Mouse (Mus musculus): ENCODE data around the gene Dnase2b. TPM values are rescaled to one million over a fixed set of nuclear protein-coding genes. Genes with fewer than 3 reads are reported as not detected.

Gene Dnase2b
- polyA plus RNA-seq, 1 experiment from 2014 or later = not detected

DNA sequence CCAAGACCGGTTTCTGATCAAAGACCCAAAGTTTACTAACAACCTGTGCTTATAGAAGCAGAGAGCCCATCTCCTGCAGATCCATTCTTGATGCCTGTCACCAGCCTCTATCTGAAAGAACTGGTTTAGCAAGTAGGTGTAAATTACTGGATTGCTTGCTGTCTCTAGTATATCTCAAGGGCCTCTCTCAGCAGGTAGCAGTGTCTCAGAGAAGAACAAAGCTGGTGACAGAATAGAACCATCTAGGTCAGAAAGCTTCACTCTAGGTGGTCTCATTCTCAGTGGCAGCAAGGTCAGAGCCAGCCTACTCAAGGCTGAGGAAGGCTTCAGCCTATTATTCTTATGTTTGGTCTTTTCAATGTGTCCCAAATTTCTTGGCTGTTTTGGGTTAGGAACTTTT, 71.8 kb downstream of the Dnase2b start:
- WGBS = 19% methylated on average over 1 of the region's 1 CpGs
- no peak for TF ChIP-seq CTCF (IDR thresholded peaks at IDR 0.05; ENCODE audit: low read depth)
- no peak for TF ChIP-seq EP300 (optimal IDR thresholded peaks at IDR 0.05)
- no peak for ATAC-seq (ENCODE audit: low FRiP score, low TSS enrichment)
- no peaks in the 10 kb centered on the region for H3K27me3 ChIP-seq (ENCODE audit: control insufficient read depth, insufficient read depth, low read length)
- no peak overlapping the region for H3K27ac ChIP-seq (replicated peaks)
- no peaks in the 10 kb centered on the region for H3K9me3 ChIP-seq (ENCODE audit: control insufficient read depth, low read length)
- no peaks in the 10 kb centered on the region for H3K4me1 ChIP-seq (replicated peaks; ENCODE audit: control insufficient read depth, insufficient read depth)
- no peaks in the 10 kb centered on the region for H3K36me3 ChIP-seq (ENCODE audit: control insufficient read depth, insufficient read depth, low read length)
- no peak overlapping the region for H3K9ac ChIP-seq (ENCODE audit: low read length)
- H3K4me2 ChIP-seq (replicated peaks; ENCODE audit: low read depth) = no peak overlapping the region
- no peak overlapping the region for H3K4me3 ChIP-seq (ENCODE audit: low read depth, low read length)
- DNase-seq (ENCODE audit: low spot score) = no peak

DNA sequence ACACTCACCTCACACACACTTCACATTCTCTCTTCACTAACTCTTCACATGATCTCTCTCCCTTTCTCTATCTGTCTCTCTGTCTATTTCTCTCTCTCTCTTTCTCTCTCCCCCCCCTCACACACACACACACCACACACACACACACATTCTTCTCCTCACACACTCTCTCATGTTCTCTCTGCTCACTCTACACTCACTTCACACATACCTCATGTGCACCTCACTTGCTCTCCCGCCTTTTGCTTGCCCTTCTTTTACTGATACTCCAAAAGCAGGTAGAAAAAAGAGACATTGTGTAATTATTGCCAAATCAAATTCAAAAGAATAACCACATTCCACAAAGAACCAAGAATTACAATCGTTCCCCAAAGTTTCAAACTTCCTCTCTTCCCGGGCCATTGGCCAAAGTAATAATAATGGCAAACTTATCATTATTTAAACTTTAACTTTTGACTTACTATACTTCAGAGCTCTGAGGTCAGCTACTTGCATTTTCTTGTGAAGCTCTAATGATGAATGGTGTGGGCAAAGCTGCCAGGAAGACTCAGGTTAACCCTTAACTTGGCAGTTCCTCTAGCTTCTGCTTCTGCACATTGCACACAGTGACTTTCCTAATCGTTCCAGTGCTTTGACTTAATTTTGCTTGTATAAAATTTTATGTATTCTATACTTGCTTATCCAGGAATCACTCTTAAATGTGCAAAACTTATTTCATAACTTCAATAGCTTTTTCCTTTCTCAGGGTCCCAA, 74.7 kb downstream of the Dnase2b start:
- WGBS = 32% methylated on average over 4 of the region's 4 CpGs

GRCm38 (mm10) chr3:146534986-146535385, 80.4 kb downstream of the Dnase2b start:
- Histone ChIP-seq H3K27me3 (ENCODE audit: control insufficient read depth, insufficient read depth, low read length) (no peaks in the 10 kb centered on the region), H3K4me3 (ENCODE audit: low read depth, low read length) (no peak overlapping the region), H3K4me1 (replicated peaks; ENCODE audit: control insufficient read depth, insufficient read depth) (no peaks in the 10 kb centered on the region), H3K4me2 (replicated peaks; ENCODE audit: low read depth) (no peak overlapping the region), H3K36me3 (ENCODE audit: control insufficient read depth, insufficient read depth, low read length) (no peaks in the 10 kb centered on the region), H3K9ac (ENCODE audit: low read length) (no peak overlapping the region), H3K9me3 (ENCODE audit: control insufficient read depth, low read length) (no peaks in the 10 kb centered on the region), H3K27ac (replicated peaks) (no peak overlapping the region)
- 63% methylated on average over 6 of the region's 6 CpGs for WGBS
- TF ChIP-seq EP300 (optimal IDR thresholded peaks at IDR 0.05) (no peak), CTCF (IDR thresholded peaks at IDR 0.05; ENCODE audit: low read depth) (no peak)
- no peak for ATAC-seq (ENCODE audit: low FRiP score, low TSS enrichment)
- DNase-seq (ENCODE audit: low spot score) = no peak

More for the DNA sequence above, 74.7 kb downstream of the Dnase2b start:
- DNase-seq (ENCODE audit: low spot score) (no peak), ATAC-seq (ENCODE audit: low FRiP score, low TSS enrichment) (no peak)
- Histone ChIP-seq H3K27me3 (ENCODE audit: control insufficient read depth, insufficient read depth, low read length) (no peaks in the 10 kb centered on the region), H3K4me3 (ENCODE audit: low read depth, low read length) (no peak overlapping the region), H3K4me2 (replicated peaks; ENCODE audit: low read depth) (no peak overlapping the region), H3K9ac (ENCODE audit: low read length) (no peak overlapping the region), H3K4me1 (replicated peaks; ENCODE audit: control insufficient read depth, insufficient read depth) (no peaks in the 10 kb centered on the region), H3K36me3 (ENCODE audit: control insufficient read depth, insufficient read depth, low read length) (no peaks in the 10 kb centered on the region), H3K27ac (replicated peaks) (no peak overlapping the region), H3K9me3 (ENCODE audit: control insufficient read depth, low read length) (no peaks in the 10 kb centered on the region)
- TF ChIP-seq EP300 (optimal IDR thresholded peaks at IDR 0.05) (no peak), CTCF (IDR thresholded peaks at IDR 0.05; ENCODE audit: low read depth) (no peak)

Other genes starting within 250 kb of the Dnase2b start
- gene Ssx2ip, start 211.0 kb downstream of the Dnase2b start, polyA plus RNA-seq (2015; fragmentation: Nextera tagmentation; extraction: Ambion mirVana) = 12.9 and 14.1 TPM in 2 replicates
- 7.9 and 8.7 TPM in 2 replicates for gene Ctbs, start 165.8 kb downstream of the Dnase2b start, polyA plus RNA-seq (2015; fragmentation: Nextera tagmentation; extraction: Ambion mirVana)
- 1.1 and 2.4 TPM in 2 replicates for gene Spata1, start 115.8 kb downstream of the Dnase2b start, polyA plus RNA-seq (2015; fragmentation: Nextera tagmentation; extraction: Ambion mirVana)
- gene Gng5, start 115.8 kb downstream of the Dnase2b start, polyA plus RNA-seq (2015; fragmentation: Nextera tagmentation; extraction: Ambion mirVana) = 1,101 and 1,141 TPM in 2 replicates
- 30.8 and 31.2 TPM in 2 replicates for gene Rpf1, start 94.2 kb downstream of the Dnase2b start, polyA plus RNA-seq (2015; fragmentation: Nextera tagmentation; extraction: Ambion mirVana)
- gene Uox, start 45.2 kb downstream of the Dnase2b start, polyA plus RNA-seq (2015; fragmentation: Nextera tagmentation; extraction: Ambion mirVana) = 0.25 and 0.29 TPM in 2 replicates
- gene 4930503B20Rik, start 35.7 kb upstream of the Dnase2b start, polyA plus RNA-seq (2015; fragmentation: Nextera tagmentation; extraction: Ambion mirVana) = not detected in 2 replicates
- gene Samd13, start 70.0 kb upstream of the Dnase2b start, polyA plus RNA-seq (2015; fragmentation: Nextera tagmentation; extraction: Ambion mirVana) = 0.45 and 0.64 TPM in 2 replicates
- 27.8 and 28.8 TPM in 2 replicates for gene Prkacb, start 197.4 kb upstream of the Dnase2b start, polyA plus RNA-seq (2015; fragmentation: Nextera tagmentation; extraction: Ambion mirVana)
- gene Ttll7, start 236.8 kb upstream of the Dnase2b start, polyA plus RNA-seq (2015; fragmentation: Nextera tagmentation; extraction: Ambion mirVana) = 3.0 and 3.1 TPM in 2 replicates